Mouse (Mus musculus) splenic B cell, adult 2 months (primary cell): ENCODE results near the gene Cox4i1.
A peak's percentile ranks its signal among the peaks of the same experiment; 100 is the strongest.

Experiments
- DNase-seq: peaks from one replicate; pipeline ENCODE4 v3.0.0-alpha.2; 2011; ENCODE audit warnings: low read depth, low spot score
- H3K27me3 ChIP-seq: 2 replicates; pipeline ENCODE4 v1.6.1; 2012; ENCODE audit warnings: mild to moderate bottlenecking, low read length, moderate library complexity, mixed read lengths; ENCODE audit not compliant: control insufficient read depth, poor library complexity, insufficient read depth, severe bottlenecking
- H3K36me3 ChIP-seq: 2 replicates; pipeline ENCODE4 v1.6.1; 2012; ENCODE audit warnings: mild to moderate bottlenecking, low read length, moderate library complexity, mixed read lengths; ENCODE audit not compliant: control insufficient read depth, poor library complexity, insufficient read depth, severe bottlenecking

Gene Cox4i1

GRCm38 (mm10) chr8:120697154-120697978 lies 29.3 kb downstream of the Cox4i1 start:
- H3K36me3 ChIP-seq = no peaks in the 10 kb centered on the region
- H3K27me3 ChIP-seq = no peaks in the 10 kb centered on the region
- DNase-seq = peak; percentile 48

DNA sequence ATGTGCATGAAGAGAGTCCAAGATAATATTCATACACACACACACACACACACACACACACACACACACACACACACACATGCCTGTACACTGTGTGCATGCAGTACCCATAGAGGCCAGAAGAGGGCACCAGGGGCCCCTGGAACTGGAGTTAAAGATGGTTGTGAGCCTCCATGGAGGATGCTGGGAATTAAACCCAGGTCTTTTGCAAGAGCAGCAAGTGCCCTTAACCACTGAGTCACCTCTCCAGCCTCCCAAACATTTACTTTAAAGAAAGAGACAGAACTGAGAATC lies 29.9 kb downstream of the Cox4i1 start:
- peak; percentile 53 for DNase-seq
- Histone ChIP-seq H3K27me3 (no peaks in the 10 kb centered on the region), H3K36me3 (no peaks in the 10 kb centered on the region)

DNA sequence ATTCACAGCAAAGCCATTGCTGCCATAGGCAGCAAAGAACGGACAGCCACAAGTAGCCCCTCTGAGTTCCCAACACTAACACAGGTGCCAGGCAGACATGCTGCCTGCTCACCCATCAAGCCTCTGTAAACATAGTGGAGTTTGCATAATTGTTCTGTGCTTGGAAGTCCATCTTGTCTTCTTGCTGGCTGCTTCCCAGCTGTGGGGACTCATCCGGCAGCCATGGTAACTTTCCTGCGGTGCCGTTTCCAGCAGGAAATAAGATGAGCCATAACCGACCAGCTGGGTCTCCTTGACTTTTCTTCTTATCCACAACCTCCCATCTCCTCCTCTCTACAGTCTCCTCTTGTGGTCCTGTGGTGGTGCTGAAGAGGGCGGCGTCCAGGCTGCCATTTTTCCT lies 30.4 kb downstream of the Cox4i1 start:
- Histone ChIP-seq H3K36me3 (no peaks in the 10 kb centered on the region), H3K27me3 (no peaks in the 10 kb centered on the region)
- DNase-seq = no peak

- Histone ChIP-seq H3K27me3 (no peaks in the 10 kb centered on the region), H3K36me3 (no peaks in the 10 kb centered on the region)
- no peak for DNase-seq
Observed at GRCm38 (mm10) chr8:120699079-120699478, 31.1 kb downstream of the Cox4i1 start.

- no peak for DNase-seq
- Histone ChIP-seq H3K36me3 (no peaks in the 10 kb centered on the region), H3K27me3 (no peaks in the 10 kb centered on the region)
Observed at GRCm38 (mm10) chr8:120699565-120699964, 31.5 kb downstream of the Cox4i1 start.

- Histone ChIP-seq H3K27me3 (no peaks in the 10 kb centered on the region), H3K36me3 (no peaks in the 10 kb centered on the region)
- DNase-seq = no peak
Observed at GRCm38 (mm10) chr8:120700053-120700452, 32.0 kb downstream of the Cox4i1 start.

DNA sequence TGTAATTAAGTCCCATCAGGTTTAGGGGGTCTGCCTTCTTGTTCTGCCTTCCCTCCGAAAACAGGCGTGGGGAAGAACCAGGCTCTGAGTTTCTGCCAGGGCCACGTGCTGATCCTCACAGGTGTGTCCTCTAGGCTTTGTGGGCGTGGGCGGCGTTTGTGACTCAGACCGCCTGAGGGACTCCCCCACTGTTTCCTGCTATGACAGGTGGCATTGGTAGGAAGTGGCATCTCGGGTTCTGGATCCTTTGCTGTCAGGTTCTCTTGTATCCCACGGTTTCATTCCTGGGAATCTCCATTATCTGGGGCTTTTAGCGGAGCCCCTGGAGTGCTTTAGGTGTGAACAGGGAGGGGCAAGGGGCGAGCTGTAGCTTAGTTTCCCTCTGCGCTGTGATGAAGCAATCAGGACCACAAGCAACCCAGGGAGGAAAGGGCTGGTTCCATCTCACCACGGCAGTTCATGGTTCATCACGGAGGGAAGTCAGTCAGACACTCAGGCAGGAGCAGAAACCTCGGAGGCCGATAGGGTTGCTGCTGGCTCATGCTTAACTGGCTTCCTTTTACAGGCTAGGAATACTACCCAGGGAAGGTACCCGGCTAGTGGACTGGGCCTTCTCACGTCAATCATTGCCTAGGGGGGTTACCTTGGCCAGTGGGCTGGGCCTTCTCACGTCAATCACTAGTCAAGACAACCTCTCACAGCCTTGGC lies 33.9 kb downstream of the Cox4i1 start:
- H3K36me3 ChIP-seq = no peaks in the 10 kb centered on the region
- DNase-seq = peak; percentile 92

DNA sequence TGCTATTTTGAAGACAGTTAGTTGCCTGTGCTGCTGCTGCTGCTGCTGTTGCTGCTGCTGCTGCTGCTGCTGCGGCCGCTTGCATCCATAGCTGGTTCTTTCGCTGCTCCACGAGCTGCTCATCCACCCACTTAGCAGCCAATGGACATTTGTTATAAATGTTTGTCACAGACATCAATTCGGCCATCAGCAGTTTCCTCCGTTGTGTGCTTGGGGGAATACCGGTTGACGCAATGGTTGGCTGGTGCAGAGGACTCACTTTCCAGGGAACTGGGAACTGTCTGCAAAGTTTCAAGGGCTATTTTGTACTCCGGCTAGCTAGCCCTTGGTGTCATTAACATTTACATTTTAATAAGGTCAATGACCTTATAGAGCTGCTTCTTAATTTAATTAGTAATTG lies 36.2 kb downstream of the Cox4i1 start:
- no peaks in the 10 kb centered on the region for H3K36me3 ChIP-seq
- DNase-seq = no peak
- H3K27me3 ChIP-seq = no peaks in the 10 kb centered on the region

More for the DNA sequence above, 33.9 kb downstream of the Cox4i1 start:
- no peaks in the 10 kb centered on the region for H3K27me3 ChIP-seq

- Histone ChIP-seq H3K36me3 (no peaks in the 10 kb centered on the region), H3K27me3 (no peaks in the 10 kb centered on the region)
- no peak for DNase-seq
Observed at GRCm38 (mm10) chr8:120705163-120705562, 37.1 kb downstream of the Cox4i1 start.

GRCm38 (mm10) chr8:120706193-120706592 lies 38.2 kb downstream of the Cox4i1 start:
- H3K36me3 ChIP-seq = no peaks in the 10 kb centered on the region
- DNase-seq = no peak
- H3K27me3 ChIP-seq = no peaks in the 10 kb centered on the region

DNA sequence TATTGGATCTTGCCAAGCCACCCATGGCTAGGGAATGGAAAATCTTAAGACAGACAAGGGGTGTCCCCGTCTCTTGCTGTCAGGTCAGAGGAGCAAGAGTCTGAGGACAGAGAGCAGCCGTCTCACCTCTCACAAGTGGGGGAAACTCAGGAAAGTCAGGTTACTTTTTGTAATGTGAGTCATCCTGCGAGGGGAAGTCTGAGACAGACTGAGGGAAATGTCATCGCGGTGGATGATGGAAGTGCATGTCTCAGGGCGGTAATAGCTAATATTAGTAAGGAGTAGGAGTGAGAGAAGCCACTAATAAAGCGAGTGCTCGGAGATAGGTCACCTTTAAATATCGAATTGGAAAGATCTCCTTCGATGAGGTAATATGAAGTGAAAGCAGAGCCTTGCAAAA lies 41.2 kb downstream of the Cox4i1 start:
- H3K27me3 ChIP-seq = no peaks in the 10 kb centered on the region
- DNase-seq = no peak
- no peaks in the 10 kb centered on the region for H3K36me3 ChIP-seq

DNA sequence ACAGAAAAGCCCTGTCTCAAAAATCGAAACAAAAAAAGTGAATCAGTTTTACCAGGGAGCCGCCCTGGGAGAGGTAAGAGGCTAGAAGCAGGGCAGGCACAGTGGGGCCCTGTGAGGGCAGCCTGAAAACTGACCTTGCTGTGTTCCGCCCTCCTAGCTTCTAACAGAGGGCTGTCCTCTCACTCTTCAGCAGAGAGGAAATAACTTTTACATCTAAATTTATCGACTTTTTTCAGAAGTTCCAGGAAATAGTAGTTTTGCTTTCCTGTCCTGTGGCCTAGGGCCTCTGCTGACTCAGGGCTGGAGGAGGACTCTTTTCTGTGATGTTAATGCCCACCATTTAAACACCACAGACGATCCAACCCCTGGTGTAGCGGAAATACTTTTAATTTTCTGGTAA lies 47.2 kb downstream of the Cox4i1 start:
- no peaks in the 10 kb centered on the region for H3K36me3 ChIP-seq
- peak; percentile 54 for DNase-seq
- no peaks in the 10 kb centered on the region for H3K27me3 ChIP-seq

DNA sequence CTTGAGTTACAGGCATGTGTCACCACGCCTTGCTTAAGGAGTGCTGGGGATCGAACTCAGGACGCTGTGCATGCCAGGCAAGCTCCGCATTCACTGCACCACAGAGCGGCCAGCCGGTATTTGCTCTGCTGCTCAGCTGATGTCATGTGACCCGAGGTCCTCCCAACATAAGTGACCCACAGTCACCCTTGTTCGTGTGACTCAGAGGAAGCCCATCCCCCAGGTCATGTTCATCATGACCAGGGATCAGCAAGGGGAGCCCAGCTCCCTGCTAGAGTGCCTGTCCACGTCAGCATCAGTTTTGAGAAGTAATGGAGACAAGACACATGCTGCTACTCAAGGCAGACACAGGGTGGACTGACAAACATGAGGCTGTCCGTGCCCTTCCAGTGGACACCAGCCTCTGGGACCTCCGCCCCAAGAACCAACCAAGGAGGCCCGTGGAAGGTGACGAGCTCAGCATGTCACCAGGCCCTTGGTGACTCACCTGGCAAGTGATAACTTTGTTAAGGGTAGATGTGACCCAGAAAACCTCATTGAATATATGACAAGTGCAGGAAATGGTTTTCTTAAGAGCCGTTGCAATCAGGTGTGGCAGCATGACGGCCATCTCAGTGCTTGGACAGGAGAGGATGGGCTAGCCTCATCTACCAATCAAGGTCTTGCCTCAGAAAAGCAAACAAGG lies 48.1 kb downstream of the Cox4i1 start:
- no peak for DNase-seq
- Histone ChIP-seq H3K27me3 (no peaks in the 10 kb centered on the region), H3K36me3 (no peaks in the 10 kb centered on the region)

- no peaks in the 10 kb centered on the region for H3K27me3 ChIP-seq
- DNase-seq = peak; percentile 43
- no peaks in the 10 kb centered on the region for H3K36me3 ChIP-seq
Observed at GRCm38 (mm10) chr8:120719586-120720236, 51.7 kb downstream of the Cox4i1 start.

- peak; percentile 43 for DNase-seq
- Histone ChIP-seq H3K36me3 (no peaks in the 10 kb centered on the region), H3K27me3 (no peaks in the 10 kb centered on the region)
Observed at GRCm38 (mm10) chr8:120723025-120723424, 55.0 kb downstream of the Cox4i1 start.
